Mouse (Mus musculus) limb, embryonic 12.5 days (tissue): ENCODE results near the gene Tbc1d16. TPM values are rescaled to one million over a fixed set of nuclear protein-coding genes. Genes with fewer than 3 reads are reported as not detected.
A peak's percentile ranks its signal among the peaks of the same experiment; 100 is the strongest.
"Not testable (repeated sequence)": the region's sequence is repeated elsewhere in the genome, so short reads cannot be mapped to it uniquely, and the experiment has no call there.

Source experiments
- ATAC-seq: fragments of 200-750 bp; cut with Nextera tagmentation; 2 replicates; pipeline ENCODE4 v1.8.0; 2017; ENCODE audit warnings: low read depth, moderate TSS enrichment; ENCODE audit not compliant: insufficient number of reproducible peaks, insufficient read depth, low FRiP score, low TSS enrichment
- H3K27ac ChIP-seq: fragments of 300-500 bp; sonication (generic); 2 replicates; pipeline ENCODE4 v1.5.1; 2016; ENCODE audit warnings: mild to moderate bottlenecking, moderate library complexity
- H3K27me3 ChIP-seq: fragments of 300-500 bp; sonication (generic); 2 replicates; pipeline ENCODE4 v1.6.1; 2016; ENCODE audit warnings: mild to moderate bottlenecking, moderate library complexity
- H3K36me3 ChIP-seq: fragments of 300-500 bp; sonication (generic); 2 replicates; pipeline ENCODE4 v1.6.1; 2016; ENCODE audit warnings: mild to moderate bottlenecking, moderate library complexity
- H3K4me1 ChIP-seq: fragments of 300-500 bp; sonication (generic); replicated peaks from 2 replicates; pipeline ENCODE4 v1.6.1; 2016
- H3K4me2 ChIP-seq: fragments of 300-500 bp; sonication (generic); 2 replicates; pipeline ENCODE4 v1.6.1; 2016; ENCODE audit warnings: mild to moderate bottlenecking, moderate library complexity
- H3K4me3 ChIP-seq: fragments of 300-500 bp; sonication (generic); replicated peaks from 2 replicates; pipeline ENCODE4 v1.5.1; 2016; ENCODE audit warnings: mild to moderate bottlenecking
- H3K9ac ChIP-seq: fragments of 300-500 bp; sonication (generic); replicated peaks from 2 replicates; pipeline ENCODE4 v1.6.1; 2016; ENCODE audit warnings: mild to moderate bottlenecking, moderate library complexity
- H3K9me3 ChIP-seq: fragments of 300-500 bp; sonication (generic); 2 replicates; pipeline ENCODE4 v1.6.1; 2016; ENCODE audit warnings: mild to moderate bottlenecking, moderate library complexity
- WGBS: fragments of 180-500 bp; shearing (Covaris S2); methylation state at CpG from one replicate; pipeline ENCODE4 v1.1.7; 2016; 5-methylcytosine and 5-hydroxymethylcytosine counted together
- polyA plus RNA-seq: library from polyadenylated mRNA; unstranded; fragments of >200 nt; fragmentation: Nextera tagmentation; extraction: Ambion mirVana; gene quantifications from 2 replicates; pipeline ENCODE4 v1.2.1, GENCODE M21; 2016

Tbc1d16 gene
- polyA plus RNA-seq = 17.4 and 22.2 TPM in 2 replicates

DNA sequence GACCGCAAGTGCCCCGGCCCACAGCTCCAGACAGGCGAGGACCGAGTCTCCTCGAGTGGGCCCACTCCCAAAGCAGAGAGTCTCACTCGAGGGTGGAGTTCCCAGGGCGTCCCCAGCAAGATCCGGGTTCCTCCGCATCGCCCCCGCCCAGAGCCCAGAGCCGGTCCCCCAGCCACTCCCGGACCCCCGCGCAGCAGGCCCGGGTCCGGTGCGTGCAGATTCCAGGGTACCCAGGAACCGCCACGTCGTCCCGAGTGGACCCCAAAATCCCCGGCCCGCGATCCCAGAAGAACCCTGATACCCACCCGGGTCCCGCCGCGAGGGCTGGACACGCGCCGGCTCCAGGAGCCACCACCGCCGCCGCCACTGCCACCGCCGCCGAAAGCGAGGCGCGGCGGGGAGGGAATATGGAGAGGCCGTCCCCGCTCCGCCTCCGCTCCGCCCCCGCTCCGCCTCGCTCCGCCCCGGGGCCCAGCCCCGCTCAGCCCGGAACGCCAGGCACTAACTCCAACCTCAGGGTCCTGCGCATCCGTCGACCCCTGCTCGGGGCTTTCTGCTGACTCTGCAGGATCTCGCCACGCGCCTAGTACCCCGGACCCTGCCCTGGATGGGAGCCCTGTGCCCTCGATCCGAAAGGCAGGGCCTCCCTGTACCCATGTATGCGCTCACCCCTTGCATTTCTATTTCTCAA is at the start of gene Tbc1d16, which contains the start of gene Ccdc40:
Tbc1d16 (minus strand) TSS at position 409 of the 691 bp plus-strand sequence.
Ccdc40 (plus strand) TSS at position 482 of the 691 bp plus-strand sequence.
- no peaks in the 10 kb centered on the region for H3K27me3 ChIP-seq
- peak within 1 kb of the TSS; percentile 98 for H3K4me2 ChIP-seq
- H3K27ac ChIP-seq = peak within 1 kb of the TSS; percentile 88
- no peaks in the 10 kb centered on the region for H3K9me3 ChIP-seq
- 0 out of 2 replicates have a peak, but pooled peaks cover 5% of the 10 kb centered on the region for H3K36me3 ChIP-seq
- WGBS = under 1% methylated on average over 61 of the region's 66 CpGs
- peak within 1 kb of the TSS; percentile 80 for H3K9ac ChIP-seq
- peak; percentile 87 for ATAC-seq
- H3K4me1 ChIP-seq = peaks cover 38% of the 10 kb centered on the region
- peak within 1 kb of the TSS; percentile 76 for H3K4me3 ChIP-seq

DNA sequence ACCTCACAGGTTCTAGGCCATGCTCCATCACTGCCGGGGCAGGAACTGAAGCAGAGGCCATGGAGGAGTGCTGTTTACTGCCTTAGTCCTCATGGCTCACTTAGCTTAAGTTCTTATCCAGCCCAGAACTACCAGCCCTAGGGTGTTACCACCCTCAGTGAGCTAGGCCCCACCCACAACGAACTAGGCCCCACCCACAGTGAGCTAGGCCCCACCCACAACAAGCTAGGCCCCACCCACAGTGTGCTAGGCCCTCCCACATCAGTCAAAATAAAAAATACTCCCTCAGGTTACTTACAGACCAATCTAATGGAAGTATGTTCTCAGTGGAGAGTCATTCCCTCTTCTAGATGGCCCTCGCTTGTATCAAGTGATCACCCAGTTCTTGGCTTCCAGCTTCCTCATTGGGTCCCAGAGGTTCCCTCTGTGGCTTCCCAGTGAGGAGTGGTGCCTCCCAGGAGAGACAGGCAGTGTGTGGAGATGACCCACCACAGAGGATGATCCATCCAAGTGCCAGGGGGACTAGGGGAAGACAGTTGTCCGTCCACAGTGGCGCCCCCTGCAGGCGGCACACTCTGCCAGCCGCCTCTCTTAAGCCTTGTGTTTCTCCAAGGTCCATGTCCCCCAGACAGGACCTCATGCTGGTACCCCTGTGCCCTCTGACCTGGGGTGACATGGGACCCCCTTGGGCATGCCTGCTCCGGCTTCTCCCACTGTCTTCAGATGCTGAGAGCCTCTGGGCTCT is 45.1 kb upstream of the Tbc1d16 start:
- Histone ChIP-seq H3K9ac (no peak overlapping the region), H3K4me2 (no peak overlapping the region), H3K4me3 (no peak overlapping the region), H3K9me3 (no peaks in the 10 kb centered on the region), H3K27me3 (no peaks in the 10 kb centered on the region), H3K36me3 (peaks cover 55% of the 10 kb centered on the region), H3K27ac (no peak overlapping the region), H3K4me1 (peaks cover 6% of the 10 kb centered on the region)
- no peak for ATAC-seq
- WGBS = 84% methylated on average over 8 of the region's 8 CpGs

- Histone ChIP-seq H3K36me3 (peaks cover 47% of the 10 kb centered on the region), H3K4me1 (peaks cover 11% of the 10 kb centered on the region)
- H3K9ac ChIP-seq, H3K27ac ChIP-seq, H3K27me3 ChIP-seq, H3K9me3 ChIP-seq, ATAC-seq, H3K4me2 ChIP-seq, H3K4me3 ChIP-seq: not testable (repeated sequence)
- WGBS = 69% methylated on average over 3 of the region's 3 CpGs
These were observed 44.2 kb upstream of the Tbc1d16 start for GRCm38 (mm10) chr11:119272492-119272891.

DNA sequence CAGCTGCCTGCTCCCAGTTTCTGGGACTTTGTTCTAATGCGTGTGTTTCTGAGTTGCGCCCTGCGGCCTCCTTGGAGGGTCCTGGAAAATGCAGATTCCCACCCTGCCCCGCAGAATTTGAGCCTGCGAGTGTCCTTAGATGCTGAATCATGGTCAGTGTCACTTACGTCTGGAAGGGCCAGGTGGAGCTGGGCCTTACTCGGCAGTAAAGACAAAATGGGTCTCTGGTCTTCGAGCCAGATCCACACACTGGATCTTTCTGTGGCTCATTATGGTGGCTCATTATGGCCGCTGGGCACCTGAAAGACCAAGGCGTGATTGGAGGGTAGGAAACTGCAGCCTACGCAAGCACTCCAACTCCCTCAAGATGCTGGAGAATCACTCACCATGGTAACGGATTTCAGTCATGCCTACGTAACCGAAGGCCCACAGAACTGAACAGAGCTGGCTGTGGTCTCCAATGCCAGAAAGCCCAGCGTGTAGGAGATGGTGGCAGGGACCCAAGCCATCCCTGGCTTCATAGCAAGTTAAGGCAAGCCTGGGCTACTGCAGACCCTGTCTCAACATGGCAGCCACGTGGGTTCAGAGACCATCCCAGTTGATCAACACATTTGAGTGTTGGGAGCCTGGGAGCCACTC is 40.4 kb upstream of the Tbc1d16 start:
- Histone ChIP-seq H3K27me3 (no peaks in the 10 kb centered on the region), H3K4me2 (peak overlapping the region; percentile 93), H3K36me3 (peaks cover 21% of the 10 kb centered on the region), H3K4me3 (peak overlapping the region; percentile 66), H3K27ac (no peak overlapping the region), H3K9me3 (no peaks in the 10 kb centered on the region), H3K4me1 (peaks cover 15% of the 10 kb centered on the region), H3K9ac (peak overlapping the region; percentile 72; the same call in 1 of the 2 replicates)
- ATAC-seq = no peak
- WGBS = 82% methylated on average over 16 of the region's 16 CpGs

GRCm38 (mm10) chr11:119267768-119268556 is 39.7 kb upstream of the Tbc1d16 start, which contains the start of gene Gaa:
TSS of gene Gaa (plus strand) at chr11:119267887.
- Histone ChIP-seq H3K4me3 (peak within 1 kb of the TSS; percentile 66), H3K9ac (peak within 1 kb of the TSS; percentile 72), H3K36me3 (peaks cover 14% of the 10 kb centered on the region), H3K4me1 (peaks cover 15% of the 10 kb centered on the region), H3K27me3 (no peaks in the 10 kb centered on the region), H3K9me3 (no peaks in the 10 kb centered on the region), H3K4me2 (peak within 1 kb of the TSS; percentile 93), H3K27ac (no peak within 1 kb of the TSS)
- 5% methylated on average over 52 of the region's 52 CpGs for WGBS
- ATAC-seq = peak; percentile 80

- Histone ChIP-seq H3K27ac (no peak overlapping the region), H3K27me3 (no peaks in the 10 kb centered on the region), H3K4me1 (peaks cover 15% of the 10 kb centered on the region), H3K9ac (no peak overlapping the region), H3K9me3 (no peaks in the 10 kb centered on the region), H3K4me3 (peak overlapping the region; percentile 66; the same call in 1 of the 2 replicates), H3K4me2 (peak overlapping the region; percentile 93), H3K36me3 (peaks cover 8% of the 10 kb centered on the region; the same call in 1 of the 2 replicates)
- WGBS = 67% methylated on average over 6 of the region's 6 CpGs
- peak; percentile 32 for ATAC-seq
These were observed 39.0 kb upstream of the Tbc1d16 start for GRCm38 (mm10) chr11:119267241-119267674.

- H3K36me3 ChIP-seq = no peaks in the 10 kb centered on the region; the same call in 1 of the 2 replicates
- H3K27me3 ChIP-seq = no peaks in the 10 kb centered on the region
- H3K4me2 ChIP-seq = no peak overlapping the region
- H3K4me1 ChIP-seq = peaks cover 15% of the 10 kb centered on the region
- WGBS = 87% methylated on average over 7 of the region's 7 CpGs
- no peak overlapping the region for H3K9ac ChIP-seq
- ATAC-seq = no peak
- H3K27ac ChIP-seq = no peak overlapping the region
- no peak overlapping the region for H3K4me3 ChIP-seq
- no peaks in the 10 kb centered on the region for H3K9me3 ChIP-seq
These were observed 37.5 kb upstream of the Tbc1d16 start for GRCm38 (mm10) chr11:119265811-119266210.

- 89% methylated on average over 13 of the region's 13 CpGs for WGBS
- no peak overlapping the region for H3K4me2 ChIP-seq
- H3K27me3 ChIP-seq = no peaks in the 10 kb centered on the region
- H3K9ac ChIP-seq = no peak overlapping the region
- peaks cover 15% of the 10 kb centered on the region for H3K4me1 ChIP-seq
- no peak overlapping the region for H3K4me3 ChIP-seq
- no peaks in the 10 kb centered on the region; the same call in 1 of the 2 replicates for H3K36me3 ChIP-seq
- H3K27ac ChIP-seq = no peak overlapping the region
- no peak for ATAC-seq
- no peaks in the 10 kb centered on the region for H3K9me3 ChIP-seq
These were observed 36.1 kb upstream of the Tbc1d16 start for GRCm38 (mm10) chr11:119264413-119264812.

DNA sequence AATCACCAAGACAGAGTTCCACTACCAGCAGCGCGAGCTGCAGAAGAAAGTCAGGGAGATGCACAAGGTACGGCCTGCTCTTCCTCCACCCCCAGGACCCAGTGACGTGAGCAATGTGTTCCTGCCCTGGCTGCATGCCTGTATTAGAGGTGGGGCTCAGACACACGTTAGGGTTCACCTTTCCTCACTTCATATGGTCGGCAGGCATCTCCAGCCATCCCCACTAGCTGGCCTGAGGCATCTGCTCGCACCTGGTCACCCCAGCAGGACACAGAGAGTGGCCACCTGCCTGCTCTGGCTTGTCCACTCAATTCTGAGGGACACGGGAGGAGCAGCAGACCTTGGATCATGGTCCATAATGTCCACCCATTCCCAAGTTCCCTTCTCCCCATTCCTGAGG is 31.7 kb upstream of the Tbc1d16 start:
- Histone ChIP-seq H3K36me3 (no peaks in the 10 kb centered on the region; the same call in 1 of the 2 replicates), H3K4me2 (no peak overlapping the region), H3K27me3 (no peaks in the 10 kb centered on the region), H3K27ac (no peak overlapping the region), H3K4me3 (no peak overlapping the region), H3K9me3 (no peaks in the 10 kb centered on the region), H3K9ac (no peak overlapping the region), H3K4me1 (peaks cover 9% of the 10 kb centered on the region)
- ATAC-seq = no peak
- 80% methylated on average over 8 of the region's 8 CpGs for whole genome bisulfite sequencing

DNA sequence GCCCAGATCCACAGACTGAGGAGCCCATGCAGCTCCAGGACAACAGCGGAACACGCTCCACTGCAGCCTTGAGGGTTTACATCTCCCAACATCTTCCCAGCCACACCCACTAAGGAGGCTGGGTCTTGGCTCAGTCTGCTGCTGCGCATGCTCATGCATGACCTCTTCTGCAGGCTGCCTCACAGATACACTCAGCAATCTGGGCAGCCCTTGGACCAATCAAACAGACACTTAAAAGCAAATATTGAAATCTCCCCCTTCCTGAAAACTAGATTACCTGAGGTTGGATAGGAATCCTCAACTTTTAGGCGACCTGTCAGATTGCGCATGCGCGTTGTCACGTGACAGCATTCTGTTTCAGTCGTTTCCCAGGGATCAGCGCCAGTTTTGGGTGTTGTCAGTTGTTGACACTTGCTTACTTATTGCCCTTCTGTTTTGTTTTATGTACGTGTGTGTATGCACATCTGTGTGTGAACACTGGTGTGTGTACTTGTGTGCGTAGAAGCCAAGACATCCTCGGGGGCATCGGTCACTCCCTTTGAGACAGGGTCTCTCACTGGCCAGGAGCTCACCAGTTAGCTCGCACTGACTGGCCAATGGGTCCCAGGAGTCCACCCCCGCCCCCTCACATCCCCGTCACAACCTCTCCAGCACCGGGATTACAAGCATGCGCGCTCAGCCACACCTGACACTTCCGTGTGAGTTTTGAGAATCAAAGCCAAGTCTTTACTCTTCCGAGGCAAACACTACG is 30.4 kb upstream of the Tbc1d16 start:
- peak overlapping the region; percentile 50 for H3K27ac ChIP-seq
- H3K9ac ChIP-seq = peak overlapping the region; percentile 37; the same call in 1 of the 2 replicates
- ATAC-seq = no peak
- peak overlapping the region; percentile 53 for H3K4me2 ChIP-seq
- H3K4me3 ChIP-seq = peak overlapping the region; percentile 26
- H3K27me3 ChIP-seq = no peaks in the 10 kb centered on the region
- H3K4me1 ChIP-seq = peaks cover 9% of the 10 kb centered on the region
- H3K9me3 ChIP-seq = no peaks in the 10 kb centered on the region
- WGBS = 65% methylated on average over 23 of the region's 23 CpGs
- H3K36me3 ChIP-seq = no peaks in the 10 kb centered on the region
